Mouse (Mus musculus) frontal cortex, adult (tissue): Measurements from ENCODE around the gene Tctex1d2.

Experiments
- ATAC-seq: cut with Nextera tagmentation; 2 replicates; pipeline ENCODE4 v1.9.2; 2017; ENCODE audit warnings: mild to moderate bottlenecking, moderate library complexity, mixed read lengths; ENCODE audit not compliant: low TSS enrichment

The Tctex1d2 gene

DNA sequence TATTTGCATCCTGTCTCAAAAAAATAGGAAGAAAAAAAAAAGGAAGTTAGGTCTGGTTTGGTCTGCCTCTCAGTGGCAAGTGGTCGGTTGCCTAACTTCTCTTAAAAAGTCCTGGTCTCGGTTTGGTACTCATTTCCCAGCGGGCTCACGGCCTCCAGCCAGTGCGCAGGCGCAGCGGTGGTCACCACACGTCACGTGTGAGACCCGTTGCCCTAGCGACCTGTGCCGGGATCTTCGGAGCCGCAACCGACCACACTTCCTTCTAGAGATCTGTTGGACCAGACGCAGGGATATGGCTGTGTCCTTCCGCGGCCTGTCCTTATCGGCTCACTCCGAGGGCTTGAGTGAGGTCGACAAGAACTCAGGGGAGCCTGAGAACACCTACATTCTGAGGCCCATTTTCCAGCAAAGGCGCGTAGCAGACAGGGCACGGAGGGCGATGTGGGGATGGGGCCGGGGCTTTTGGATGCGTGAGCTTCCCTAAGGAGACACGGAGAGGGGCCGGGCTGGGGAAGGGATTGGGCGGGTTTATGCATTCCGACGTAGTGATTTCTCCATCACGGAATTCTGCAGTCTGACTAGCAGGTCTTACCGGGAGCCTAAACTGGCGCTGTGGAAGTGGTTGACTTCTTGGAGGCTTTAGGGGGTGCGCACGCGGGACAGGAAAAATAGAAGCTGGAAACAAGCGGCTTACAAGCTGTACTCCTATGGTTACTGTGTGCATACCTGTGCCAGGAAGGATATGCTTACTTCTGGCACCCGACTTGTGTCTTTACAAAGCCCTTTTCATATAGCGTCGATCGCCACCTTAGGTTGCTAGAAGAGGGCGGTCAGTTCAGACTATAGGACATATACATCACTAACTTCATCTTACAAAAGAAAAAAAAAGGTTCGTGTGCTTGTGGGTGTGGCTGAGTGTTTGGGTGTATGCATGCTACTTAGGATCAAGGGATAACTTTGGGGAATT is at the start of gene Tctex1d2:
Gene Tctex1d2 (plus strand): TSS at position 186 of the 967 bp plus-strand sequence.
- peak; percentile 94 for ATAC-seq

DNA sequence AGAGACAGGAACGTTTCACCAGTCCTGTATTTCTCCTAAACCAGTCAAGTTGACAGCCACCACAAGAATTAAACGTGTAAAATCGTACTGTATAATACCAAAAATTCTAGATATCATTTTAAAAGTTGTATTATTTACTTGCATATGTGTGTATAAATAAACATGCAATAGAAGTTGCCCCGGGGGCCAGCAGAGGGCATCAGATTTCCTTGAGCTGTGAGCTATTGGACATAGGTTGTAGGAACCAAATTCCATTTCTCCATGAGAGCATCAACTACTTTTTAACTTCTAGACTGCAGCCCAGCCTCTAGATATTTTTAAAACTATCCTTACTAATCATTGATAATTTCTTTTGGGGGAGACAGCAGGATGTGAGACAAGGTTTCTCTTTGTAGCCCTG is 48.2 kb upstream of the Tctex1d2 start:
- ATAC-seq: no peak

DNA sequence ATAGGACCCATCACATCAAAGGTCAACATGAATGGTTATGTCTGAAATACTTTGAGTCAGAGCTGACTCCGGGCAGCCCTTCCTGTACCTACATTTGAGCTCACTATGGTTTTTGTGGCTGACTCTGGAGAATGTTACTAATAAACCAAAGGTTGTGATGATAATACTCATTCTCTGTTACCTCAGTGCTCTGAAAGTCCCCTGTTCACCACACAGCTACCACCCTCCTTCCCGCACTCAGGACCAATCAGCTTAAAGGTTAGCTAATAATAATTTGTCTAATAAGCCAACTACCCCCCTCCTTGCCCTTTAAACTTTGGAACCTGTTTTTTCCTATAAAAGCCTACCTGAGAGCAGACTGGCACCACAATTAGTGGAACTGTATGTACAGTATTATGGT is 39.9 kb upstream of the Tctex1d2 start:
- ATAC-seq: no peak

DNA sequence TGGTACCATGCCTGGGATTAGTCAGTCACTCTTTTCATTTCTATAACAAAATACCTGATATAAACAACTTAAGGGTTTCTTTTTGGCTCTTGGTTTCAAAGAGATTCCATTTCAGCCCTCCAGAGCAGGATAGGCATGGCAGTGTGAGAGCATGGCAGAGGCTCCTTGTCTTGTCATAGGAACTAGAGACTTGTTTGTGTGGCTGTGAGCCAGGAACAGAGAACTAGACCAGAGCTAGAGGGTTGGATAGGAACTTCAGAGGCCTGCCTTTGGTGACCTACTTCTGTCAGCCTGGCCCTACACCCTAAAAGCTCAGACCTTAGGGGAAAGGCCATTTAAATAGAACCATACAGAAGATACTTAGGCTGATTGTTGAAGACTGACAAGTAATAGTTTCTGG is 36.6 kb upstream of the Tctex1d2 start:
- ATAC-seq: no peak

DNA sequence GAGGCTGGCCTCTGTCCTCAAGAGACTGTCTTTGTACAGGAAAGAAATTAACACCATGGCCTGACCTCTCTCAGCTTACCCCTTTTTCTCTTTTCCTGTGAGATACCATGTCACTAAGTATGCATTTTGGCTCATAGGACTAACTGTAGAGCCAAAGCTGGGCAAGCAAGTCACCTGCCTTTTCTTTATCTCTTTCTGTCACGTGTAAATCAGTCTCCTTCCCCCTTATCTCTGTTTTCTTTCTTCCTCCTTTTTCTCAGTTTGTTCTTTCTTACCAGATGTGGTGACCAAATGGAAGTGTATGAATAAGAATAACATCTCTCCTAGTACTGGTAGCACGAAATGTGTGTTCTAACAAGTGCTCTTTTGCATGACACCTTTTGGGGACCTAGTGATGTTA is 34.6 kb upstream of the Tctex1d2 start:
- ATAC-seq: no peak

DNA sequence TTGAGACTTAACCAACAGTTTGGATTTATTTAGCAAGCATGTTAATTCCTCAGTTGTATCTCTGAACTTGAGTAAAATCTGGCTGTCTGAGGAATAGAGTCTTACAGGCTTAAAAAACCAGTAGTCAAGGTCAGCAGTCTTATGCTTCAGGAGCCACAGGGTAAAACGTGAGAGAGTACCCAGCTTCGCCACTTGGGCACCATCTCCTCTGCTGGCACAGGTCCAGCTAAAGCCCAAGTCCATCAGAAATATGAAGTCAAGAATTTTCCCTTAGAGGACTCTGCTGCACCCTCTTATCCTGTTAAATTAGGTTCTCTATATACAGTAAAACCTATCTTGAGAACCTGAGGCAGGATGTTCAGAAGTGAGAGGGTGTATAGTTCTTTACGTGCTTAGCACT is 32.7 kb upstream of the Tctex1d2 start:
- ATAC-seq: no peak

DNA sequence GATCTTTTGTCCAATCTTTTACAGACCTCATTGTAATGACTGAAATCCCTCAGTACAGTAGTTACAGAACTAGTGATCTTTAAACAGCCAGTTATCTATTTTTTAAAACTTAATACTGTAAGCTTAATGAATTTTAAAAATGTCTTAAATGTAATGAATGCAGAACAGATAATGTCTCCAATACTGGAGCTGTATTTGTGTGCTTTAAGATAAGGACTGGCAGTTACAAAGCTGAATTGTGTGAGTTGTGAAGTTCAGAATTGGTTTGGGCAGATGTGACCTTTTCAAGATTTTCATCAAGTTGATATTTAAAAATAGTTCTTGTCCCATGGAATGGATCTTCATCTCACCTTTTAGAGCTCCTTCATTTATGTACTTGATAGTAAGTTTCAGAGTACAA is 30.5 kb upstream of the Tctex1d2 start:
- no peak for ATAC-seq

DNA sequence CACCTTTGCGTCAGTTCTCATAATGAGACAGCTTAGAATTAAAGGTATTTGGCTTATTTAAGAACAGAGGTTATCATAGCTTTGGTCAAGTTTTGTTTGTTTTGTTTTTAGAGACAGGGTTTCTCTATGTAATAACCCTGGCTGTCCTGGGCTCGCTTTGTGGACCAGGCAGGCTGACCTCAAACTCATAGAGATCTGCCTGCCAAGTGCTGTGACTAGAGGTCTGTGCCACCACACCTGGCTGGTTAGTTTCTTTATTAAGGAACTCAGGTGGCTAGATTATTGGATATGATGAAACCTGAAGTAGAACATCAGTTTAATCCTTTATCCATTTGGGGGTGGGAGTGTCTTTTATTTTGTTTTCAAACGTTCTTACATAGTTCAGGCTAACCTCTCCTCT is 29.7 kb upstream of the Tctex1d2 start:
- no peak for ATAC-seq

DNA sequence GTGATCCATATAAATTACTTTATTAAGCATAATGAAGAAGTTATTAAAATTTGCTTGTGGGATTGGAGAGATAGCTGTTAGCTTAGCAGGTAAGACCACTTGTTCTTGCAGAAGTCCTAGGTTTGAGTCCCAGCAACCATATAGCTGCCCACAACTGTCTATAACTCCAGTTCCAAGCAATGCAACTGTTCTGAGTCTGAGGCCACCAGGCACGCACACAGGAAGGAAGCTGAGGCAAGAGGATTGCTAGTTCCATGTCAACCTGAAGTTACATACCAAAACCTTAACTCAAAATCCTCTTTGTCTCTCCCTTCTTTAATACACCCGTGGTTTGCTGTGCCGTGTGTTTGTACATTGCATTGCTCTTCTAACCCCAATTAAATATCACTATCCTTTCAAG is 28.6 kb upstream of the Tctex1d2 start:
- ATAC-seq: no peak

DNA sequence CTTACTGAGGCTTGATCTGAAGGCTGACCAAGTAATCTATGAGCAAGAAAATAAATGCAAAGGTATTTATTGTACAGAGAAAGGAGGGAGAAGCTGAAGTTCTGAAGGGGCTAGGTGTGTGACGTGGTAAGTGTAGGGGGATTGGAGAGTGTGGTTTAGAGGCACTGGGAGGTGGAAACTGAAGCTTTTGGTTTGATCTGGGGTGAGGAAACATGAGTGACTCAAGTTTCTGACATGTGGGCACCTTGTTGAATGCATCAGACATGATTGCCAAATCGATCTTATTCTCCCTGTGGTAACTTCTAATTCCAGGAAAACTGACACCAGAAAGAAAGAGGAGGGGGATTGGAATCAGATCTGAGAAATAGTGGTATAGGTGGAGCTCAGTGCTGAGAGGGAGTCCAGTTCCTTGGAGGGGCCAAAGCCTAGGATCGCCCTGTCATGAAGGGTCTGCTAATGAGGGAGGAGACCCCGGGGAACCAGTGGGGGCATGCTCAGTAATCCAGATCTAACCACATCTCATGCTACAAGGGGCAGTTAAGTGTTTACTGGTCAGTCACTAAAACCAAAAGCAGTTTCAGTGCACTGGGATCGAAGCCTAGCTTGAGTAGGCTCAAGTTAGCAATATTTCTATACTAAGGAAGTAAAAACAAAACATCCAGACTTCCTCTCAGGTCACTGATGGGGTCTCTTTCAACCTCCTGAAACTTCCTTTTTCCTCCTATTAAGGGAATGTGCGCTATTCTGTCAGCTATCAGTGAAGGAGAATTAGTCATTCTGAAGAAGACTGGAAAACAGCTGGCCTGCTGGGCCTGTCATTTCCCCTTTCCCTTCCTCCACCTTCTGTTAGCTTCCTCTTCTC is 23.6 kb upstream of the Tctex1d2 start:
- ATAC-seq: no peak

DNA sequence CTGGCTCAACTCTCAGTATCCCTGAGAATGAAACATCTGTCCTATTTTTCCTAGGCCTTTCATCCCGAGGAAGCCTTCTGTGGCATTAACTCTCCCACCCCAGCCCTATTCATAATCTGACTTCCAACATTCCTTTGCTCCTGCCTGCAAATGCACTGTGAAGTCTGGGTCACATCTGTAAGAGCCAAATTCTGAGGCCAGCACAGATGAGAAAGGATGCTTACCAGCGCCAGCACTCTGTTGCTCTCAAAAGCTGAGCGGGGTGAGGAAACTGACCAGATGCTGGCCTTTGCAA is 23.0 kb upstream of the Tctex1d2 start:
- no peak for ATAC-seq

DNA sequence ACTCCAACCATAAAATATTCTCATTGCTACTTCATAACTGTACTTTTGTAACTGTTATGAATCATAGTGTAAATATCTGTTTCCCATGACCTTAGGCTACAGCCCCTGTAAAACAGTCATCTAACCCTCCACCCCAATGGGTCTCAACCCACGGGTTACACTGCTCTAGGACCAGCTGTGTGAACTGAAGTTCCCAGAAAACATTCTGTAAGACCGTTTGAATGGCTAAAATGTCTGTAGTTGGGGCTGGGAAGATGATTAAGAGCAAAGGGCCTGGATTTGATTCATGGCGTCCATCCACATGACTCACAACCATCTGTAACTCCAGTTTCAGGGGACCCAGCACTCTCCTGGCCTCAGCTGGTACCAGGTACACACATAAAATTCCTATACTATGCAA is 21.3 kb upstream of the Tctex1d2 start:
- ATAC-seq: no peak

DNA sequence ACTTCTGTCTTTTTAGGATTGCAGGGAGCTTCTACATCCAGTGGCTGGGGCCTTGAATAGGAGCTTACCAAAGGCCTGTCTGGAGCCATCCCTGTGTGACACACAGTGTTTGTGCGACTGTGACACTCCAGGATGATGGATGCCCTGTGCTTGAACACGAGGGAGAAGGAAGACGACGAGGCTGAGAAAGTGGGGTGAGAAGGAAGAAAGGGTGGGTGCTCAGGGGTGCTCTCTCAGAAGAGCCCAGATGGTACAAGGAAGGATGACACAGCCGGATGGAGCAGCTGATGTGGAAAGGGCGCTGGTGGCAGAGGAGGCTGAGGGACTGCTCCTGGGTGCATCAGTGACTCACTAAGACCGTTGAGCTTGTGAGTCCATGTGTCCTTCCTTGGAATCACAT is 19.2 kb upstream of the Tctex1d2 start, which contains the start of gene Tm4sf19:
Gene Tm4sf19 (plus strand): TSS at position 240 of the 400 bp plus-strand sequence.
- 0 out of 2 replicates have a peak, but pooled peaks have one; percentile 41 for ATAC-seq

DNA sequence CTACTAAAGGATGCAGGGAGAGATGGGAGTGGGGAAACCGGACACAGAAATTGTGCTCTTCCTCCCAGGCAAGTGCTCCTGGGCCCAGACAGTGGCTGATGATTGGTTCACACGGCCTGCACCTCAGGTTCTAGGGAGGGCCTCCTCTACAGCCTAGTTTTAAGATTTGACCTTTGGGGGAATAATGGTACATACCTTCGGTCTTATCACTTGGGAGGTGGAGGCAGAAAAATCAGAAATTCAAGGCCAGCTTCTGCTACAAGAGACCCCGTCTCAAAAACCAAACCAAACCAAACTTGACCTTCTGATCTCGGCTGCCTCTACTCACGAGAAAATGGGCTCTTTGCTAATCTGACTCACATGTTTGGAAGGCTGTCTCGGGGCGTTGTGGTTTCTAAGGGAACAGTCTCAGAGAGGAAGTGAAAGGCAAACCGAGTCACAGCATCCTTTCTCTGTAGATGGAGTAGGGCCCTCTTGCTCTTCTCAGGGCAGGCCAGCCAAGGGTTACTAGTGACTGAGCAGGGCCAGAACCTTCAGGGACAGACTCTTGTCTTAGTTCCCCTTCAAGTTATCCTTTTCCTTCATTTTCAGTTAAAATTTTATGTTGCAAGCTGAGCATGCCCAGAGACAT is 18.1 kb upstream of the Tctex1d2 start:
- ATAC-seq: no peak

DNA sequence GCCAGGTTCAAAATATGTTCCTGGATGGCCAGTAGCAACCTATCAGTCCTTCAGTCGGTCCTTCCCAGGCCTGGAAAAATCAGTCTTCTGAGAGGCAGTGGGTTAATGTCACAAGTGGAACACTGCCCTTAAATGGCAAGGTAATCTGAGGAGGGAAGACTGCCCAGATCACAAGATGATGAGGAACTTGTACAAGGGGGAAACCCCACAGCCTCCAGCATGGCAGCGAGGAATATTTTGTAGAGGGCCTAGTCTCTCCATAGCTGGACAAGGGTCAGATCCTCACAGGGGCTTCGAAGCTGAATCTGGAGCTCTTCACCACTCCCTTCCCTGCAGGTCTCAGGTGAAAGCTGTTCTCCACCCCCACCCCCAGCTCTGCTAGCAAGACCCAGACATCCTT is 16.7 kb upstream of the Tctex1d2 start:
- ATAC-seq: no peak

DNA sequence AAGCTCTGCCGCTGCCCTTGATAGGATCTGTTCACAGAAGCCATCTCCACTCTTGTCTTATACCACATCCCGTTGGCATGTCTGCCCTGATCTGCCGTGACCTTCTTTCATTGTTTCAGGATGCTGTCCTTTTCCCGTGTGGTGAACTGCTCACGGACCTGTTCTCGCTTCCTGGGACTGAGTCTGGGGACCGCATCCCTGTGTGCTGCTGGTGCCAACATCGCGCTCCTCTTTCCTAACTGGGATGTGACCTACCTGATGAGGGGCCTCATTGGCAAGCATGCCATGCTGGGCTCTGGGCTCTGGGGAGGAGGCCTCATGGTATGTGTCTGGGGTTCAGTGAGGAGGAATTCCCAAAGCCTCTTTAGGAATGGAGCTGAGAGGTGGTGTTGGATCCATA is 13.8 kb upstream of the Tctex1d2 start:
- ATAC-seq: no peak

DNA sequence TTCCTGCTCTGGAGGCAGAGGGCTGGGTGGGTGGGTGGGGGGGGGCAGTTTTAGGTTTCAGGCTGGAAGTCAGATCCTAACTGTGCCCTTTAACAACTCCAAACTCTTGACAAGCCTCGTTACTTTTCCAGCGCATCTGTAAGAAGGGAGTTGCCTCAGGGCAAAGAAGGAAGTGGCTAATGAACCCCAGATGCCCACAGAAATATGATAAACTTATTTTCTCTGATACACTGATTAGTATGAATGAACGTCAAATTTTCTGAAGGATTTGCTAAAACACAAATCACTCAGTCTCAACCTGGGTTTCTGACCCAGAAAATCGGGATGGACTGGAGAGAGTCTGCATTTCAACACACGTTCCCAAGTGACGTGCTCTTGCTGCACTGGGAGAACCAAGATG is 12.8 kb upstream of the Tctex1d2 start:
- no peak for ATAC-seq

DNA sequence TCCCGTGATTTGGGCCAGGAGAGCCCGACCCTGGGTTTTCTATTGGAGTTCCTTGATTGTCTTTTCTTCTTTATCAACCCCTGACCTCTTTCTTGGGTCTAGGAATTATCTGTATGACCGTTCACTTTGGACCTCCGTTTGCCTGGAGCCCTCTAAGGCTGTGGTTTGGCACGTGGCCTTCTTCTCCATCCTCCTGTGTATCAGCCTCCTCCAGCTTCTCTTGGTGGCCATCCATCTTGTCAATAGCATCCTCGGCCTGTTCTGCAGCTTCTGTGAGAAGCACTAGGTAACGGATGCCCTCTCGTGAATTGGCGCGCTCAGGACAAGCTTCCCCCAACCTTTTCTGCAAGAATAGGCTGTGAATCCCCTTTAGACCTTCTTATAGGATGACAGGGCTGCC is 11.8 kb upstream of the Tctex1d2 start:
- ATAC-seq: no peak

DNA sequence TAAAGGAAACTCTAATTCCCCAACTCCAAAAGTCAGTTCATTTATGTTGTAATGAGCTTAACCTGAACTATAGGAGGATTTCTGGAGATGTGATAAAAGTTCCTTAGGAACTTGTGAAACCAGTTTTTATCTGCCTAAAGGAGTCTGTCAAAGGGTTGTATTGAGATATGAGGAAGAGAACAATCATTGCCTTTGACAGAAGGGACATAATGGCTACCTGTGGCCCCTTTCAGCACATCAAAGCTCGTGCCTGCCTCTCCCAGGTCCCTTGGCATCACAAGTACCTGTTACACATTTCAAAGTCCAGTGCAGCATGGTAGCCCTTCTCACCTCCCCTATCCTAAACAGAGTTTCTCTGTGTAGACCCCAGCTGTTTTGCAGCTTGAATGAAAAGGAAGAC is 2.0 kb upstream of the Tctex1d2 start:
- no peak for ATAC-seq

DNA sequence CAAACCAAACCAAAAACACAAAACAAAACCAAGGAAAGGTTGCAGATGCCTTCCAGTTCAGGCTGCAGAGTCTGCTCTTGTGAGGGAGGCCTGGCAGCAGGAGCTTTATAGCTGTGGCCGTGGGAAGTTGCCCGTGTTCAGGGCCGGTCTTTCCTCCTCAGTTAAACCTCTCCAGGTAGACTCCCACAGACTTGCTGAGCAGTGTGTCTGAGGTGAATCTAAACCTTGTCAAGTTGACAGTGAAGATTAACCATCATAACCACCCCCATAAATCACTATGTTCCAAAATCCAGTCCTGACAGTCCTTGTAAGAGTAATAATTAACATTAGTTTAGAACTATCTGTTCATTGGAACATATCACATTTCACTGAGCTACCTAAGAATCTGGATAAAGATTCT is 8.0 kb downstream of the Tctex1d2 start:
- no peak for ATAC-seq

DNA sequence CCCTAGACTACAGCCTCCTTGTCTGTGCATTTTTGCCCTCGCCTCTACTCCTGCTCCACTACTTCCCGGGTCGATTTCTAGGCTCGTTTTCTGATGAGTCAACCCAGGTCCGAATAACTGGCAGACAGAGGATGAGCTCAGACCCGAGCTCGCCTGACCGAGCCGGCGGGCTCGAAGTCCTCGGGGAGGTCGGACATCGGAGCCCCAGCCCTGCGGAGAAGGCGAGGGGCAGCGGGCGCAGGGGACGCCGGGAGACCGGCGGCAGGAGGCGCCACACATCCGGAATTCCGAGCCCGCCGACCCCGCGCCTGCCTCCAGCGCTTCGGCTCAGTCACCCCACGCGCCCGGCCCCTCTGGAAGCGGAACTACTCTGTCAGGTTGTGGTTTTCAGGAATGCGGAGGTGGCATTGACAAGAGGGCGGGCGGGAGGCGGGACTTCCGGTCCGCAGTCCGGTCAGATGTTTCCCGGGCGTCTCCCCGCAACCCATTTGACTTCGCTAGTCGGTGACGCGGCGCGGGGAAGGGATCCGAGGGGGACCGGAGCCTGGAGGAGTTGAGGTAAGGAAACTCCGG is 11.1 kb downstream of the Tctex1d2 start, which contains the start of gene Pcyt1a:
Gene Pcyt1a (plus strand): TSS at position 448 of the 573 bp plus-strand sequence.
- peak; percentile 96 for ATAC-seq

DNA sequence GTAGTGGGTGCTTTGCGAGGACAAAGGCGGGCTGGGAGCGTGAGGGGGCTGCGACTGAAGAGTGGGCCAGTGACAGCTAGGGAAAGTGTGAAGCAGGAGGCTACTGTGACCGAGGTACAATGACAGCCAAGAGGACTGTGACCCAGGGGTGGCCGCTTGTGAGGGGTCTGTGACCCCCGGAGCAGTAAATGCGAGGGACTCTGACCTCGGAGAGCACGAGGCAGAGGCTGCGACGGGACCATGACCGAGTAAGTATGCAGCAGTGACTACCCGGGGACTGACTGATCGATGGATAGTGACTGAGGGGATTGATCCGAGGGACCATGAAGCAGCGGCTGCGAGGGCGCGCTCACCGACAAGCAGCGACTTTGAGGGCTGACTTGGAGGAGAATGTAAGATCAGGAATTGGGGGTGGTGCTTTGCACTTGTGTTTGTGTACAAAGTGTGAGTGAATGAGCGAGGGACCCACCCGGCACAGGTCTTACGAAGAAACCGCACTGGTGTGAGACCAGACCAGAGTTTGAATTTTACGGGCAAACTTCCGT is 11.6 kb downstream of the Tctex1d2 start:
- peak; percentile 8; the same call in 1 of the 2 replicates for ATAC-seq
